Mouse (Mus musculus): ENCODE data around the gene Tchp. TPM values are rescaled to one million over a fixed set of nuclear protein-coding genes. Genes with fewer than 3 reads are reported as not detected.

Gene Tchp
- 17.0 TPM for polyA plus RNA-seq (2017; shearing (Covaris generic))

GRCm38 (mm10) chr5:114707265-114708068 lies at the start of gene Tchp:
Gene Tchp, plus strand, starts transcription at chr5:114707760.

GRCm38 (mm10) chr5:114658255-114658654 lies 49.3 kb upstream of the Tchp start, which contains the start of gene Trpv4:
Gene Trpv4, minus strand, starts transcription at chr5:114658421.

GRCm38 (mm10) chr5:114690633-114691567 lies 16.7 kb upstream of the Tchp start, which contains the start of gene Gltp:
Gene Gltp, minus strand, starts transcription at chr5:114690984.

Other genes starting within 250 kb of the Tchp start
- gene Fam222a, start 139.7 kb upstream of the Tchp start, polyA plus RNA-seq (2017; shearing (Covaris generic)): 4.7 TPM
- gene Trpv4, start 49.3 kb upstream of the Tchp start, polyA plus RNA-seq (2017; shearing (Covaris generic)): 0.63 TPM
- gene Gltp, start 16.8 kb upstream of the Tchp start, polyA plus RNA-seq (2017; shearing (Covaris generic)): 238 TPM
- gene Ankrd13a, start 66.9 kb downstream of the Tchp start, polyA plus RNA-seq (2017; shearing (Covaris generic)): 208 TPM
- 158 TPM for gene Git2, start 67.8 kb downstream of the Tchp start, polyA plus RNA-seq (2017; shearing (Covaris generic))
- 49.4 TPM for gene 1500011B03Rik, start 115.7 kb downstream of the Tchp start, polyA plus RNA-seq (2017; shearing (Covaris generic))
- not detected for gene 4930519G04Rik, start 145.9 kb downstream of the Tchp start, polyA plus RNA-seq (2017; shearing (Covaris generic))
- not detected for gene Gm9936, start 150.9 kb downstream of the Tchp start, polyA plus RNA-seq (2017; shearing (Covaris generic))
- gene Oasl2, start 189.2 kb downstream of the Tchp start, polyA plus RNA-seq (2017; shearing (Covaris generic)): 9.0 TPM
- gene Oasl1, start 215.5 kb downstream of the Tchp start, polyA plus RNA-seq (2017; shearing (Covaris generic)): 5.1 TPM
- gene 2210016L21Rik, start 234.4 kb downstream of the Tchp start, polyA plus RNA-seq (2017; shearing (Covaris generic)): 34.7 TPM